Mouse (Mus musculus): ENCODE measurements around the gene Rnf6. TPM values are rescaled to one million over a fixed set of nuclear protein-coding genes. Genes with fewer than 3 reads are reported as not detected.

Gene Rnf6
- polyA plus RNA-seq, 1 experiment from 2014 or later, result 29.8 TPM

- Histone ChIP-seq H3K27ac (ENCODE audit: low read depth, low read length) (peak overlapping the region; percentile 97; the same call in 1 of the 2 replicates), H3K27me3 (ENCODE audit: control insufficient read depth, insufficient read depth, low read length) (no peaks in the 10 kb centered on the region), H3K4me3 (ENCODE audit: low read depth, low read length) (peak overlapping the region; percentile 76), H3K9ac (ENCODE audit: low read depth, low read length) (peak overlapping the region; percentile 92), H3K36me3 (ENCODE audit: control insufficient read depth, insufficient read depth, low read length) (peaks cover 14% of the 10 kb centered on the region), H3K9me3 (replicated peaks; ENCODE audit: control insufficient read depth, low read length) (no peaks in the 10 kb centered on the region), H3K4me1 (ENCODE audit: control insufficient read depth, insufficient read depth, low read length) (peaks cover 6% of the 10 kb centered on the region), H3K4me2 (peak overlapping the region; percentile 83)
- WGBS (ENCODE audit: insufficient replicate concordance), result 7% methylated on average over 13 of the region's 13 CpGs
- peak; percentile 62 for ATAC-seq (replicated peaks; ENCODE audit: insufficient number of reproducible peaks, low FRiP score, low TSS enrichment)
These were observed 865 bp downstream of the Rnf6 start for GRCm38 (mm10) chr5:146220501-146220878.

GRCm38 (mm10) chr5:146205537-146205936, 15.8 kb downstream of the Rnf6 start:
- no peak overlapping the region for H3K4me2 ChIP-seq
- ATAC-seq (replicated peaks; ENCODE audit: insufficient number of reproducible peaks, low FRiP score, low TSS enrichment), result no peak
- peaks cover 43% of the 10 kb centered on the region for H3K36me3 ChIP-seq (ENCODE audit: control insufficient read depth, insufficient read depth, low read length)
- no peak overlapping the region for H3K27ac ChIP-seq (ENCODE audit: low read depth, low read length)
- H3K27me3 ChIP-seq (ENCODE audit: control insufficient read depth, insufficient read depth, low read length), result no peaks in the 10 kb centered on the region
- WGBS (ENCODE audit: insufficient replicate concordance), result 89% methylated on average over 5 of the region's 5 CpGs
- no peaks in the 10 kb centered on the region for H3K9me3 ChIP-seq (replicated peaks; ENCODE audit: control insufficient read depth, low read length)
- no peak overlapping the region for H3K9ac ChIP-seq (ENCODE audit: low read depth, low read length)
- no peak overlapping the region for H3K4me3 ChIP-seq (ENCODE audit: low read depth, low read length)
- H3K4me1 ChIP-seq (ENCODE audit: control insufficient read depth, insufficient read depth, low read length), result no peaks in the 10 kb centered on the region

- no peak overlapping the region for H3K9ac ChIP-seq (ENCODE audit: low read depth, low read length)
- no peak overlapping the region for H3K27ac ChIP-seq (ENCODE audit: low read depth, low read length)
- peaks cover 34% of the 10 kb centered on the region for H3K36me3 ChIP-seq (ENCODE audit: control insufficient read depth, insufficient read depth, low read length)
- H3K9me3 ChIP-seq (replicated peaks; ENCODE audit: control insufficient read depth, low read length), result no peaks in the 10 kb centered on the region
- H3K4me3 ChIP-seq (ENCODE audit: low read depth, low read length), result no peak overlapping the region
- no peak for ATAC-seq (replicated peaks; ENCODE audit: insufficient number of reproducible peaks, low FRiP score, low TSS enrichment)
- H3K4me2 ChIP-seq, result no peak overlapping the region
- H3K4me1 ChIP-seq (ENCODE audit: control insufficient read depth, insufficient read depth, low read length), result no peaks in the 10 kb centered on the region
- H3K27me3 ChIP-seq (ENCODE audit: control insufficient read depth, insufficient read depth, low read length), result no peaks in the 10 kb centered on the region
- 82% methylated on average over 2 of the region's 2 CpGs for WGBS (ENCODE audit: insufficient replicate concordance)
These were observed 17.4 kb downstream of the Rnf6 start for GRCm38 (mm10) chr5:146203921-146204320.

GRCm38 (mm10) chr5:146200580-146200979, 20.8 kb downstream of the Rnf6 start:
- Histone ChIP-seq H3K36me3 (ENCODE audit: control insufficient read depth, insufficient read depth, low read length) (peaks cover 16% of the 10 kb centered on the region; the same call in 1 of the 2 replicates), H3K4me2 (no peak overlapping the region), H3K27me3 (ENCODE audit: control insufficient read depth, insufficient read depth, low read length) (no peaks in the 10 kb centered on the region), H3K4me1 (ENCODE audit: control insufficient read depth, insufficient read depth, low read length) (no peaks in the 10 kb centered on the region), H3K4me3 (ENCODE audit: low read depth, low read length) (no peak overlapping the region), H3K9ac (ENCODE audit: low read depth, low read length) (no peak overlapping the region), H3K9me3 (replicated peaks; ENCODE audit: control insufficient read depth, low read length) (no peaks in the 10 kb centered on the region), H3K27ac (ENCODE audit: low read depth, low read length) (no peak overlapping the region)
- 96% methylated on average over 6 of the region's 6 CpGs for WGBS (ENCODE audit: insufficient replicate concordance)
- no peak for ATAC-seq (replicated peaks; ENCODE audit: insufficient number of reproducible peaks, low FRiP score, low TSS enrichment)

DNA sequence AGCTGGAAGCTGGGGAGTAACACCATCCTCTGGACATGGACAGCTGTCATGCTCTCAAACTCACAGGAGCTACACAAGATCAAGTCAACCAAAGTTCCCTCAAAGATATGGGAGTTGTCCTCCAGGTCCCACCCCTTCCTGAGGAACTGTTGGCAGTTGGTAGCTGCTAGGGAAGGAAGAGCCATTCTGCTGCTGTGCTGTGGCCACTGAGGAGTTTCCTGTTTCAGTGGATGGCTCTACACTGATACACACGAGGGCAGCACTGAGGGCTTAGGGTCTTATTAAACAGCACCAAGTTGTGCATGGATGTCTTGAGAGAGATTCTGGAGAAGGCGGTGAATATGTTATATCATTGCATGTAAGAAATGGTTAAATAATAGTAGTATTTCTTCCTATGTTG, 21.8 kb downstream of the Rnf6 start:
- no peaks in the 10 kb centered on the region for H3K27me3 ChIP-seq (ENCODE audit: control insufficient read depth, insufficient read depth, low read length)
- H3K9ac ChIP-seq (ENCODE audit: low read depth, low read length), result no peak overlapping the region
- no peaks in the 10 kb centered on the region for H3K9me3 ChIP-seq (replicated peaks; ENCODE audit: control insufficient read depth, low read length)
- 70% methylated on average over 2 of the region's 2 CpGs for WGBS (ENCODE audit: insufficient replicate concordance)
- peaks cover 12% of the 10 kb centered on the region; the same call in 1 of the 2 replicates for H3K36me3 ChIP-seq (ENCODE audit: control insufficient read depth, insufficient read depth, low read length)
- ATAC-seq (replicated peaks; ENCODE audit: insufficient number of reproducible peaks, low FRiP score, low TSS enrichment), result no peak
- no peak overlapping the region for H3K4me2 ChIP-seq
- H3K4me3 ChIP-seq (ENCODE audit: low read depth, low read length), result no peak overlapping the region
- no peak overlapping the region for H3K27ac ChIP-seq (ENCODE audit: low read depth, low read length)
- no peaks in the 10 kb centered on the region for H3K4me1 ChIP-seq (ENCODE audit: control insufficient read depth, insufficient read depth, low read length)

DNA sequence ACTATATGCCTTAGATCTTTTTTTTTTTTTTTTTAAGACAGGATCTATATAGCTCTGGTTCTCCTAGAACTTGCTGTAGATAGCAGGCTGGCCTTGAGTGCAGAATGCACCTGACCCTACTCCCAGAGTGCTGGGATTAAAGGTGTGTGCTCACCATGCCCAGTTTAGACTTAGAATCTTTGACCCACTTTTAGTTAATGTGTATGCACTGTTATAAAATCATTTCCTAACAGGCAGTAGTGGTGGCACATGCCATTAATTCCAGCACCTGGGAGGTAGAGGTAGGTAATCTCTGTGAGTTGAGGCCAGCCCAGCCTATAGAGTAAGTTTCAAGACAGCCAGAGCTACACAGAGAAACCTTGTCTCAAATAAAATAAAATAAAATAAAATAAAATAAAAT, 22.3 kb downstream of the Rnf6 start:
- H3K4me1 ChIP-seq (ENCODE audit: control insufficient read depth, insufficient read depth, low read length), result no peaks in the 10 kb centered on the region
- no peak overlapping the region for H3K27ac ChIP-seq (ENCODE audit: low read depth, low read length)
- H3K27me3 ChIP-seq (ENCODE audit: control insufficient read depth, insufficient read depth, low read length), result no peaks in the 10 kb centered on the region

GRCm38 (mm10) chr5:146193360-146193759, 28.0 kb downstream of the Rnf6 start:
- no peaks in the 10 kb centered on the region for H3K36me3 ChIP-seq (ENCODE audit: control insufficient read depth, insufficient read depth, low read length)
- 74% methylated on average over 8 of the region's 8 CpGs for WGBS (ENCODE audit: insufficient replicate concordance)

More for the DNA sequence above, 22.3 kb downstream of the Rnf6 start:
- Histone ChIP-seq H3K9ac (ENCODE audit: low read depth, low read length) (no peak overlapping the region), H3K9me3 (replicated peaks; ENCODE audit: control insufficient read depth, low read length) (no peaks in the 10 kb centered on the region), H3K4me3 (ENCODE audit: low read depth, low read length) (no peak overlapping the region), H3K36me3 (ENCODE audit: control insufficient read depth, insufficient read depth, low read length) (0 out of 2 replicates have a peak, but pooled peaks cover 7% of the 10 kb centered on the region), H3K4me2 (no peak overlapping the region)
- ATAC-seq (replicated peaks; ENCODE audit: insufficient number of reproducible peaks, low FRiP score, low TSS enrichment), result no peak

DNA sequence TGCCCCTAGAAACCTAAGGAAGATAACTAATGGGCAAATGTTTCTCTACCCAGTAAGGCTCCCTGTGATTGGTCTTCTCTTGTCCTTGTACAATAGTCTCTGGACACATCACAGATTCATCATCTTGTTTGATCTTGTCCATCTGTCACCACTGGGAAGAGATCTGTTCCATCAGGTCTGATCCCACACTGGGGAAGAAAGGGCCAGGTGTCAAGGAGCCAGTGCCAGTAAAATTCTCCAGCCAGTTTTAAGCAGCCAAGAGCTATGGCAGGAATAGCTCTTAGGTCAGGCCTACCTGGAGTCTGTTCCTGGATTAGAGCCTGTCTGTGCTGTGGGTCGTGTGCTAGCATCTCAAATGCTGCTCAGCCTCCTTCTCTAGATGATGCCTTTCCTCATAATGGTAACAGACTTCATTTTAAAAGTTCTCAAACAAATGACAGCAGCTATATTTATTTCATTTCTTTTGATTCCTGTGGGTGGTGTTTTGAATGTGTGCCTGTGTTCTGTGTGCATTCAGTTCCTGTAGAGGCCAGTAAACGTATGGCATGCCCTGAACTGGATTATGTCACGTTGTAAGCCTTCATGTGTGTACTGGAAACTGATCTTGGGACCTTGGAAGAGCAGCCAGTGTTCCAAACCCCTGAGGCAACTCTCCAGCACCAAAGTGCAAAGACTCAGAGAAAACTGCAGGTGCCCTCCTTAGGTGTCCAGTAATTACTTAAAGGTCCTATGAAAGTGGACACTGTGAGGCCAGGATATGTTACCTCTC, 30.7 kb downstream of the Rnf6 start:
- no peaks in the 10 kb centered on the region for H3K4me1 ChIP-seq (ENCODE audit: control insufficient read depth, insufficient read depth, low read length)
- no peak for ATAC-seq (replicated peaks; ENCODE audit: insufficient number of reproducible peaks, low FRiP score, low TSS enrichment)
- 63% methylated on average over 3 of the region's 3 CpGs for WGBS (ENCODE audit: insufficient replicate concordance)
- H3K27me3 ChIP-seq (ENCODE audit: control insufficient read depth, insufficient read depth, low read length), result no peaks in the 10 kb centered on the region
- H3K36me3 ChIP-seq (ENCODE audit: control insufficient read depth, insufficient read depth, low read length), result no peaks in the 10 kb centered on the region
- H3K9ac ChIP-seq (ENCODE audit: low read depth, low read length), result no peak overlapping the region
- H3K4me2 ChIP-seq, result no peak overlapping the region
- no peak overlapping the region for H3K27ac ChIP-seq (ENCODE audit: low read depth, low read length)
- H3K4me3 ChIP-seq (ENCODE audit: low read depth, low read length), result no peak overlapping the region
- H3K9me3 ChIP-seq (replicated peaks; ENCODE audit: control insufficient read depth, low read length), result no peaks in the 10 kb centered on the region

More at GRCm38 (mm10) chr5:146193360-146193759, 28.0 kb downstream of the Rnf6 start:
- no peaks in the 10 kb centered on the region for H3K4me1 ChIP-seq (ENCODE audit: control insufficient read depth, insufficient read depth, low read length)
- H3K4me3 ChIP-seq (ENCODE audit: low read depth, low read length), result no peak overlapping the region
- H3K9ac ChIP-seq (ENCODE audit: low read depth, low read length), result no peak overlapping the region
- H3K4me2 ChIP-seq, result no peak overlapping the region
- H3K27me3 ChIP-seq (ENCODE audit: control insufficient read depth, insufficient read depth, low read length), result no peaks in the 10 kb centered on the region
- no peaks in the 10 kb centered on the region for H3K9me3 ChIP-seq (replicated peaks; ENCODE audit: control insufficient read depth, low read length)
- ATAC-seq (replicated peaks; ENCODE audit: insufficient number of reproducible peaks, low FRiP score, low TSS enrichment), result no peak
- no peak overlapping the region for H3K27ac ChIP-seq (ENCODE audit: low read depth, low read length)

GRCm38 (mm10) chr5:146190093-146190492, 31.3 kb downstream of the Rnf6 start:
- H3K4me3 ChIP-seq (ENCODE audit: low read depth, low read length), result no peak overlapping the region
- no peak for ATAC-seq (replicated peaks; ENCODE audit: insufficient number of reproducible peaks, low FRiP score, low TSS enrichment)
- no peaks in the 10 kb centered on the region for H3K36me3 ChIP-seq (ENCODE audit: control insufficient read depth, insufficient read depth, low read length)
- no peak overlapping the region for H3K27ac ChIP-seq (ENCODE audit: low read depth, low read length)
- H3K4me2 ChIP-seq, result no peak overlapping the region
- H3K27me3 ChIP-seq (ENCODE audit: control insufficient read depth, insufficient read depth, low read length), result no peaks in the 10 kb centered on the region
- 63% methylated on average over 4 of the region's 4 CpGs for WGBS (ENCODE audit: insufficient replicate concordance)
- H3K9me3 ChIP-seq (replicated peaks; ENCODE audit: control insufficient read depth, low read length), result no peaks in the 10 kb centered on the region
- H3K9ac ChIP-seq (ENCODE audit: low read depth, low read length), result no peak overlapping the region
- H3K4me1 ChIP-seq (ENCODE audit: control insufficient read depth, insufficient read depth, low read length), result no peaks in the 10 kb centered on the region
